Mouse (Mus musculus): ENCODE results near the gene Cd69. TPM values are rescaled to one million over a fixed set of nuclear protein-coding genes. Genes with fewer than 3 reads are reported as not detected.

The Cd69 gene
- polyA plus RNA-seq (2016; fragmentation: Nextera tagmentation; extraction: Ambion mirVana): 0.12 and 0.25 TPM in 2 replicates

DNA sequence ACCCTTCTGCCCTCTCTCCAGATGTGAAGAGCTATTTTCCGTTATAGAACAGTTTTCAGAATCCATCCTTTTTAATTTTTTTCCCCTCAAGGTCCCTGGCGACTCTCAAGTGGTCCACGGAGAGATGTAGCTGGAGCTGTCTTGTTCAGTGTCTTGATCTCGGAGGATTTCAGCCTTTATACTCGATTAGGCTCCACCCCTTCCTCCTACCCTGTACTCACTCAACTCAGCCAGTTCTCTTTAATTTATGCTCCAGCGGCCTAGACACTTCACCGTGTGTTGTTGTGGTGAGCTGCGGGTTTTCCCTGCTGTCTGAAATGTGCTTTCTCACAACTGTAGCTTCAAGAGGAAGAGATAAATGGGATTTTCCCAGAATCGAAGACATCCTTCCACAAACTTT, at the start of gene Cd69:
Gene Cd69 (minus strand): TSS at position 217 of the 400 bp plus-strand sequence.
- DNase-seq (ENCODE audit: low spot score): no peak
- WGBS: 78% methylated on average over 9 of the region's 9 CpGs
- Histone ChIP-seq H3K4me3 (no peak within 1 kb of the TSS), H3K4me1 (no peaks in the 10 kb centered on the region), H3K27me3 (ENCODE audit: insufficient read depth, poor library complexity, severe bottlenecking) (no peaks in the 10 kb centered on the region), H3K36me3 (no peaks in the 10 kb centered on the region), H3K27ac (no peak within 1 kb of the TSS), H3K9me3 (no peaks in the 10 kb centered on the region)

DNA sequence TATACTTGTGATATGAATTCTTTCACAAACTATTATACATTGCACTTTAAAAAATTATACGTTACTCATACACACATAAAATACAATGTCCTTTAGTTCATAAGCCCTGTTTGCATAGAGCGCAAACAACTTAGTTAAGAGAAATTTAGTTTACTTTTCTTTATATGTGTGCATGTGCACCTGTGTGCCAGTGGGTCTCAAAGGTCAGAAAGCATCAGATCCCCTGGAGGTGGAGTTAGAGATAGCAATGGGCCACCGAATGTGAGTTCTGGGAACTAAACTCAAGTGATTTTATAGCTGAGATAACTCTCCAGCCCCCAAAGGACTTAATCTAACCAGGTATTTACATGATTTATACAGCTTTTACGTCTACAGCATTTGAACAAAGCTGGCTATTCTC, 44.1 kb upstream of the Cd69 start:
- H3K4me1 ChIP-seq: no peaks in the 10 kb centered on the region
- no peak overlapping the region for H3K27ac ChIP-seq
- no peaks in the 10 kb centered on the region for H3K36me3 ChIP-seq
- 77% methylated on average over 4 of the region's 4 CpGs for WGBS
- no peaks in the 10 kb centered on the region for H3K9me3 ChIP-seq
- DNase-seq (ENCODE audit: low spot score): no peak
- H3K27me3 ChIP-seq (ENCODE audit: insufficient read depth, poor library complexity, severe bottlenecking): no peaks in the 10 kb centered on the region
- no peak overlapping the region for H3K4me3 ChIP-seq

DNA sequence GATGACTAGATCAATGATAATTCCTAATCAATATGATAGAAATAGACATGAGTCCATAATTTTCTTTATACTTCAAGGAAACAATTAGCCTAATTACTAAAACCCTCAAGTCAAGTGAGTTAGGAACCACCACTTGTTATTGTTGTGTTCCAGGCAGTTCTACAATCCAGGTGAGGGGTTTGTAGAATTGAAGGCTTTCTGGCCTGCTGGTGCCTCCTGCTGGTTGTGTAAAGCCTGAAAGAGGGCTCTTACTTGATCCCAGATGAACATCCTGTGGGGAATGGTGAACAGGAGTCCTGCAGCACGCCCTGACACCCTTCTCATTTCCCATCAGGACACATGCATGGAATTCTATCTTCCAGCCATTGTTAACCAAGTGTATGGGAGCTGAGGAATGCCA, 43.2 kb upstream of the Cd69 start:
- no peaks in the 10 kb centered on the region for H3K9me3 ChIP-seq
- H3K27me3 ChIP-seq (ENCODE audit: insufficient read depth, poor library complexity, severe bottlenecking): no peaks in the 10 kb centered on the region
- H3K36me3 ChIP-seq: no peaks in the 10 kb centered on the region
- H3K4me1 ChIP-seq: no peaks in the 10 kb centered on the region
- H3K27ac ChIP-seq: no peak overlapping the region
- 38% methylated on average over 1 of the region's 1 CpGs for WGBS
- H3K4me3 ChIP-seq: no peak overlapping the region
- DNase-seq (ENCODE audit: low spot score): no peak

DNA sequence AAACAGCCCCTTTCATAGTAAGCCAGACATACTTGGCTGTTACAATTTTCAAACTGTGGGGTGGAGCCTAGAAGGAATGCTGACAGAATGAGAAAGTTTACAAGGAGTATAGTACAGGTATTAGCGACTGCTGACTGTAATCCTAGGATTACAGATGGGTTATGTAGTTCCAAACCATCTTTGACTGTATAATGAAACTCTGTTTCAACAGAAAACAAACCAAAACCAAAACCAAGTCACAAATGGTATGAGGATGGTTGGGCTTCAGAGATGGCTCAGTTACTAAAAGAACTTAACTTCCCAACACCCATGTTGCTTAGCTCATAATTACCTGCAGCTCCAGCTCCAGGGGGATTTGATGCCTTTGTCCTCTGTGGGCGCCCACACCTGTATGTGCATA, 41.2 kb upstream of the Cd69 start:
- Histone ChIP-seq H3K36me3 (no peaks in the 10 kb centered on the region), H3K4me1 (no peaks in the 10 kb centered on the region), H3K27ac (no peak overlapping the region), H3K4me3 (no peak overlapping the region), H3K27me3 (ENCODE audit: insufficient read depth, poor library complexity, severe bottlenecking) (no peaks in the 10 kb centered on the region), H3K9me3 (no peaks in the 10 kb centered on the region)
- 62% methylated on average over 2 of the region's 2 CpGs for WGBS
- no peak for DNase-seq (ENCODE audit: low spot score)

DNA sequence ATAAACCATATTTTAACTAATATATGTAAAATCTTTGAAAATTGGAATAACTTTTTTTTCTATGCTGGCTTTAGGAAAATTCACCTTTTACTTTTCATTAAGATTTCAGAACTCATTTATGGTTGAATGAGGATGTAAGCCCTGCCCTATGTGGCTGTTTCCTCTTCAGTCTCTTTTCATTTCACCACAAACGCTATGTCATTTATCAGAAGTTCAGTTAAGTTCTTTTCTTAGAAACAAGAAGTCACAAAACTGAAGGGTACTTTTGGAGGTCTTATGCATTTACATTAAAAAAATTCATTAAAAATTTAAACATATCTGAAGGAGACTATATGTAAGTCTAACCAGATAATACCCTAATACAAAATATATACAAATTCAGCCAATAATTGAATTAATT, 40.5 kb upstream of the Cd69 start:
- Histone ChIP-seq H3K36me3 (no peaks in the 10 kb centered on the region), H3K4me3 (no peak overlapping the region), H3K4me1 (no peaks in the 10 kb centered on the region), H3K27me3 (ENCODE audit: insufficient read depth, poor library complexity, severe bottlenecking) (no peaks in the 10 kb centered on the region), H3K27ac (no peak overlapping the region), H3K9me3 (no peaks in the 10 kb centered on the region)
- WGBS: 77% methylated on average over 1 of the region's 1 CpGs
- DNase-seq (ENCODE audit: low spot score): no peak

DNA sequence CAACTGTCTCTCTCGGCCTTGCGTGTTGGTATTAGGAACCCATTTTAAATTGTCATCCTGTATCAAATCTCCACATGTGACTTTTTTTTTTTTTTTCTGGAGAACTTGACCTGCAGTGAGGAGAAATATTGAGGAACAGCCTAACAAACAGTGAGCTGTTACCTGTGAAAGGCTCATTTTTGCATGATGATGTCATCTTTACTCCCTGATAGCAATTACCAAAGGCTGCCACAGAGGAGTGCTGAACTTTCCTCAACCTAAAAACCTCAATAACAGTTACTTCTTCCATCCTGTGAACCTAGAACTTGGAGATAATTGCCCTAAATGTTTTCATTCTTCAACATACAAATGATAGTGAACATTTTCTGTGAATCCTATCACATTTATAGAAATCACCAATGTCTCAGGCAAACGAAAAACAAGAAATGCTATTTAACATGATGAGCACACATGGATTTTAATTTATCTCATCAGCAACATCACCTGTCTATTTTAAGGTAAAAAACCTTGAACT, 39.5 kb upstream of the Cd69 start:
- 78% methylated on average over 3 of the region's 3 CpGs for WGBS
- no peaks in the 10 kb centered on the region for H3K36me3 ChIP-seq
- no peaks in the 10 kb centered on the region for H3K9me3 ChIP-seq
- no peak overlapping the region for H3K4me3 ChIP-seq
- H3K27me3 ChIP-seq (ENCODE audit: insufficient read depth, poor library complexity, severe bottlenecking): no peaks in the 10 kb centered on the region
- H3K27ac ChIP-seq: no peak overlapping the region
- H3K4me1 ChIP-seq: no peaks in the 10 kb centered on the region
- DNase-seq (ENCODE audit: low spot score): no peak

DNA sequence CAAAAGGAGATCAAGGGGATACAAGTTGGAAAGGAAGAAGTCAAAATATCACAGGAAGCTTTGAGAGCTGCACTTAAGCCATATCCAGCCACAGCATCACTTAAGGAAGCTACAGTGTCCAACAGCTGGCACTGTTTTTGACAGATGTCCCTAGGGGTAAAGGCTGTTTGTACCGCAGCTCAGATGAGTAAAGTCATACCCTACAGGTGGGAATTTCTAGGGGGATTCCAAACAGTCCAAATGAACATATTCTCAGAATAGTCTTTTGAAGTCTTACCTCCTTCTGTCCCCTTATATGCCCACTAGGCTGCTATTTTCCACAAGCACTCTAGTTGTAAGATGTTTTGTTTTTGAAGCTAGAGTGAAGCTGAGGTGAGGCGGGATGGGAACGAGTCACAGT, 37.3 kb upstream of the Cd69 start:
- Histone ChIP-seq H3K9me3 (no peaks in the 10 kb centered on the region), H3K4me1 (no peaks in the 10 kb centered on the region), H3K27ac (no peak overlapping the region), H3K4me3 (no peak overlapping the region), H3K27me3 (ENCODE audit: insufficient read depth, poor library complexity, severe bottlenecking) (no peaks in the 10 kb centered on the region), H3K36me3 (no peaks in the 10 kb centered on the region)
- WGBS: 77% methylated on average over 3 of the region's 3 CpGs
- DNase-seq (ENCODE audit: low spot score): no peak

DNA sequence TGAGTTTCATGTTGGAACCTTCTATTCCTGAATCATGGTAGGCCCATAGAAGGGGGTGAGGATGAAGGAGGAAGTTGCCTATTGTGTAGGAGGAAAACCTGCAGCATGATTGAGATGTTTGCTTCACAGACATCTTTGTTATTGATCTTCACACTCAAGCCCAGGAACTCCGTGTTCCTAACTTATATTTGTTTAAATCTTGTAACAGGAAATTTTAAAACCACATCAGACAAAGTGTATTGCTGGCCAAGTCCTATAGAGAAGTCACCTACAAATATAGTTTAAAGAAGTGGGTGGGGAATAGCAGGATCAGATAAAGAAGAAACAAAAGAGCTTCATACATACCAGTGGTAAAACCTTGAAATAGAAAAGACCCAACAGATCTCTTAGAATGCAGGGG, 28.9 kb upstream of the Cd69 start:
- H3K27me3 ChIP-seq (ENCODE audit: insufficient read depth, poor library complexity, severe bottlenecking): no peaks in the 10 kb centered on the region
- 52% methylated on average over 1 of the region's 1 CpGs for WGBS
- no peaks in the 10 kb centered on the region for H3K4me1 ChIP-seq
- no peak overlapping the region for H3K4me3 ChIP-seq
- H3K36me3 ChIP-seq: no peaks in the 10 kb centered on the region
- no peak for DNase-seq (ENCODE audit: low spot score)
- no peaks in the 10 kb centered on the region for H3K9me3 ChIP-seq
- H3K27ac ChIP-seq: no peak overlapping the region

DNA sequence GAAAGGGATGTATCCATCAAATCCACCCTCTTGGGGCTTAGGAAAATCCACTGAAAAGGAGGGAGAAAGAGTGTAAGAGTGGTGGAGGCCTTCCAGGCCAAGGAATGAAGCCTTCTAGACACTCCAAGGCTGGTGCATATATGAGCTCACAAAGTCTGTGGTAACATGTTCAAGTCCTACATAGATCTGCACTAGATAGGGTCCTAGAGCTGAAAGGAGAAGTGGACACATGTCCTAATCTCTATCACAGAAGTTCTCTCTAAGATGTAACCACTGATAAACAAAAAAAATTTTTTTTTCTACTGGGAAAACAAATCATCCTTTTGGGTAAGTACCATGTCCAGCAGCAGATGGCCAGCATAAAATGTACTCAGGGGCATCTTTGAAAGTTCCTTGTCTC, 13.5 kb upstream of the Cd69 start:
- Histone ChIP-seq H3K9me3 (no peaks in the 10 kb centered on the region), H3K27me3 (ENCODE audit: insufficient read depth, poor library complexity, severe bottlenecking) (no peaks in the 10 kb centered on the region), H3K36me3 (no peaks in the 10 kb centered on the region), H3K27ac (no peak overlapping the region), H3K4me3 (no peak overlapping the region), H3K4me1 (no peaks in the 10 kb centered on the region)
- DNase-seq (ENCODE audit: low spot score): no peak

DNA sequence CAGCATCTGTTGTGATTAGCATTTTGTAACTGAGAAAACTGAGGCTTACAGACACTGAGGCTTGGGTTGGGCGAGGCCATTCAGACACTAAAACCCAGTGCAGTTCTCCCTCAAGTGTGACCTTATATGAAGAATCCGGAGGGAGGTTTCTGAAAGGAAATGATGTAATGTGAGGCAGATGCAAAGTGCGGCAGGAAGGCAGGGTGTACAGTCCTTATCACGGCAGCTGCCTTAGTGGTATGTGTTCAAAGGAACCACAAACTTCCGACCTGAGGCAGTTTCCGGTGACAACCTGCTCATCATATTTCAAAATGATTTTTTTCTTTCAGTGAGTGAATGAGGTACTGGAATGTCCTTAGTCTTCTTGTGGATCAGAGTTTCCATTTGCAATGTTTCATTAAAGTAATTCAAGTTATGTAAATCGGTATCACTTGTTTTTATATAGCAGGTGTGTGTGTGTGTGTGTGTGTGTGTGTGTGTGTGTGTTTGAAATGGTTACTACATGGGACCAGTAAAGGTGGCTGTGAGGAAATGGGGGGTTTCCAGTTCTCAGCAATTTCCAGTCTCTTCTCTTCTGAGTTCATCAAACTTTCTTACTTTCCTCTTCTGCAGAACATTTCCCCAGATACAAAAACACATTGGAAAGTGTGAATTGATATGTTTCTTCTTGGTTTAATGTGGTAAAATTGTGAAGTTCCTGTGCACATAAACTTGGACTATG, 9.3 kb upstream of the Cd69 start:
- Histone ChIP-seq H3K27me3 (ENCODE audit: insufficient read depth, poor library complexity, severe bottlenecking) (no peaks in the 10 kb centered on the region), H3K4me1 (no peaks in the 10 kb centered on the region), H3K27ac (no peak overlapping the region), H3K36me3 (no peaks in the 10 kb centered on the region), H3K9me3 (no peaks in the 10 kb centered on the region), H3K4me3 (no peak overlapping the region)
- WGBS: 58% methylated on average over 7 of the region's 7 CpGs
- no peak for DNase-seq (ENCODE audit: low spot score)

DNA sequence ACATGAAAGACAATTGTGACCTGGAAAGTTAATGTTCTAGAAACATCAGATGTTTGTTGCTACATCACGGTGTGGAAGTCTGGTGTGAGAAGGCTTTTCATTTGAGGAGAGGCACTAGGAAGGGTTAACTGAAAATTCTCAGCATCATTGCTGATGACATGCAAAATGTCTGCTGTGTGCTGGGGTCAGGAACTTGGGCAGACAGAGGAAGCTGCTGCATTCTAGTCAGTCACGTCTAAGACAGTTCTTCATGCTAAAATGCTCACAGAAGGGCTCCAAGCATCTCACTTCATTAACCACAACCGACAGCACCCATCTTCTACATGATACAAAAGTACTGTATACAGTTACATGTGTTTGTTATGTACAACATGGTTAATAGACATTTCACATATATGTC, 8.0 kb upstream of the Cd69 start:
- Histone ChIP-seq H3K4me3 (no peak overlapping the region), H3K4me1 (no peaks in the 10 kb centered on the region), H3K36me3 (no peaks in the 10 kb centered on the region), H3K27me3 (ENCODE audit: insufficient read depth, poor library complexity, severe bottlenecking) (no peaks in the 10 kb centered on the region), H3K27ac (no peak overlapping the region), H3K9me3 (no peaks in the 10 kb centered on the region)
- 78% methylated on average over 3 of the region's 3 CpGs for WGBS
- no peak for DNase-seq (ENCODE audit: low spot score)

DNA sequence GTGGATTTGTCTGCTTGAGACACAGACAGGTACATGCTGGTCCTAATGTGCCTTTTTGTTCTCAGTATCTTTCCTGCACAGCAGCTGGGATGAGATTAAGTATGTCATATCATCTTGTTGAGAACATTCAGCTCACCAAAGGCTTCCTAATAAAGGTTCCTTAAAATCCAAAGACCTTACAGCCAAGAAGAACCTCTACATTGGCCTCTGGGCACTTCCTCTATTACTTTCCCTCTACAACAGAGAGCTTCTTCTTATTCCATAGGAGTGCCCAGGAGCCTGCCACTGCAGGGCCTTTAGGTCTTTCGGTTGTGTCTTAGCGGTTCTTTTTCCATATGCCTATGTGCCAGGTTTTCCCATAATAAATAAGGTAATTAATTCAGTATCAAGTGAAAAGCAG, 1.2 kb upstream of the Cd69 start:
- WGBS: 87% methylated on average over 2 of the region's 2 CpGs
- no peaks in the 10 kb centered on the region for H3K27me3 ChIP-seq (ENCODE audit: insufficient read depth, poor library complexity, severe bottlenecking)
- no peaks in the 10 kb centered on the region for H3K9me3 ChIP-seq
- no peaks in the 10 kb centered on the region for H3K4me1 ChIP-seq
- H3K27ac ChIP-seq: no peak overlapping the region
- no peaks in the 10 kb centered on the region for H3K36me3 ChIP-seq
- no peak overlapping the region for H3K4me3 ChIP-seq
- no peak for DNase-seq (ENCODE audit: low spot score)

DNA sequence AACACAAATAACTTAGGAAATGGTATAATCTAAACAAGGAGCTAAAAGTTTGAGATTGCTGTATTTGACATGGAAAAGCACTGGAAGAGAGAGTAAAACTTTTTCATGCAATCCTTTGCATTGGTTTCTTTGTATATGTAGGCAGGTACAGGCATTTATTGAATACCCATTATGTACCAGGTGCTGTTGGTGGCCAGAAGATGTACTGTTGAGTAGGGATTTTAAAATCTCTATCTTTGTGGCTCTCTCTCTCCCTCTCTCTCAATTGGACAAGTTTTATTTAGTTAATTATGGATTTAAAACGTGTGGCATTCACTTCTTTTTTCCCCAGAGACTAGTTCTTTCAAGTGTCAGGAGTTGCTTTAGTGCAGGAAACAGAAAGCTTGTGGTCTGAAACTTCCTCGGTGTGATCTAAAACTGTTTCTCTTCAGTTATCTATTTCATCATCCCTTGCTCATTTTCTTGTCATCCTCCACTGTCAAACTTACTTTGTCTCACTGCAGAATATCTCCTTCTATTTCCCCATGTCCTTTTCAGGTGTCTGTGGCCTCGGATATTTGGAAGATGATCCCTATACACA, 478 bp upstream of the Cd69 start:
- H3K4me3 ChIP-seq: no peak overlapping the region
- no peak for DNase-seq (ENCODE audit: low spot score)
- 60% methylated on average over 3 of the region's 3 CpGs for WGBS
- no peaks in the 10 kb centered on the region for H3K9me3 ChIP-seq
- H3K4me1 ChIP-seq: no peaks in the 10 kb centered on the region
- H3K27me3 ChIP-seq (ENCODE audit: insufficient read depth, poor library complexity, severe bottlenecking): no peaks in the 10 kb centered on the region
- no peak overlapping the region for H3K27ac ChIP-seq
- no peaks in the 10 kb centered on the region for H3K36me3 ChIP-seq

DNA sequence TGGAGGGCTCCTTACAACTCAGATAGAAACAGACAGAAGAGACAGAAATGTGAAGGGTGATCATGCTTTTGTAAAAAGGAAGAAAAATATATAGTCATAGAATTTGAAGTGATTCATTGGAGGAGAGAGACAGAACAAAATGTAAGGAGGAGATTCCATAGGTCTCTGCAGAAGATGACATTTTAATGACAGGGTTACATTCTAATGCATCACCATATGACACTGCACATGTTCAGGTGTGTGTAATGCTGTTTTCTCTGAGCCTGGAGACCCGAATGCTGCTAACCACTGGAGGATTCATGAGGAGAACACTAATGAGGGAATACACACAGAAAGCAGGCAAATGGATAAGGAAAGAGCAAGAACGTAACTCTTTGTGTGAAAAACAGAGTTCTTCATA, 760 bp downstream of the Cd69 start:
- Histone ChIP-seq H3K36me3 (no peaks in the 10 kb centered on the region), H3K4me1 (no peaks in the 10 kb centered on the region), H3K27me3 (ENCODE audit: insufficient read depth, poor library complexity, severe bottlenecking) (no peaks in the 10 kb centered on the region), H3K27ac (no peak overlapping the region), H3K4me3 (no peak overlapping the region), H3K9me3 (no peaks in the 10 kb centered on the region)
- 78% methylated on average over 2 of the region's 2 CpGs for WGBS
- no peak for DNase-seq (ENCODE audit: low spot score)
